Mouse (Mus musculus) testis, adult 10 weeks (tissue): ENCODE measurements around the gene Gm10413. TPM values are rescaled to one million over a fixed set of nuclear protein-coding genes. Genes with fewer than 3 reads are reported as not detected.

Experiments used
- polyA plus RNA-seq: library from polyadenylated mRNA; stranded (reverse); fragments of 350-450 nt; fragmentation: Illumina TruSeq; extraction: RNeasy Lipid Tissue Mini Kit (QIAGEN cat#74804); gene quantifications from one replicate; pipeline ENCODE4 v1.2.3, GENCODE M21; 2014; ENCODE audit warnings: low read depth, low replicate concordance

The Gm10413 gene
- 45.4 TPM for polyA plus RNA-seq

GRCm38 (mm10) chr14:3394793-3395192 lies at the start of gene Gm10413:
Gm10413 (plus strand) TSS chr14:3395093.

GRCm38 (mm10) chr14:3412314-3412713 lies 17.4 kb downstream of the Gm10413 start, which contains the start of gene Gm10409:
Gm10409 (plus strand) TSS chr14:3412614.

DNA sequence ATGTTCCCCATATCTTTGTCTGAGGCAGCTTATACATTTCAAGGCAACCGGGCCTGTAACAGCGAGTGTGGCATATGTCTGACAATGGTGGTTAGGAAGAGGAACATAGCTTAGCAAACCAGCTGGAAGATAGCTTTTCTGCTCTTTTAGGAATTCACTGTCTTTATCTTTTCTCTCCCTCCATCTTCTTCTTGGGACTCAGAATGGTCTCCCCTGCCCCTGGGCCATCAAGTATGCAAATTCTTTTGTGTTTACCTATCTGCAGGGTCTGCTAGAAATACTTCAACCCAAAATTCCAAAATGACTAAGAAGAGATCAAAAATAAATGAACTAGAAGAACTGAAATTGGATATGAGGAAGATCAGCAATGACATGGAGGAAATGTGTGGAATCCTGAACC lies 32.9 kb downstream of the Gm10413 start, which contains the start of gene Gm3005:
Gene Gm3005, plus strand, starts transcription at position 301 of the 400 bp plus-strand sequence.

GRCm38 (mm10) chr14:3449079-3449478 lies 54.2 kb downstream of the Gm10413 start, which contains the start of gene Gm10408:
Gm10408 (plus strand) TSS chr14:3449379.

Other genes with a start within 250 kb of the Gm10413 start
- 165 TPM for gene Gm5795, start 206.8 kb upstream of the Gm10413 start, polyA plus RNA-seq
- gene D830030K20Rik, start 186.6 kb upstream of the Gm10413 start, polyA plus RNA-seq: 1.2 TPM
- gene Gm2956, start 62.5 kb upstream of the Gm10413 start, polyA plus RNA-seq: 8.8 TPM
- 3.9 TPM for gene Gm10409, start 17.5 kb downstream of the Gm10413 start, polyA plus RNA-seq
- 4.3 TPM for gene Gm3005, start 33.0 kb downstream of the Gm10413 start, polyA plus RNA-seq
- gene Gm10408, start 54.3 kb downstream of the Gm10413 start, polyA plus RNA-seq: 0.35 TPM
- 45.4 TPM for gene Gm3012, start 239.4 kb downstream of the Gm10413 start, polyA plus RNA-seq